Mouse (Mus musculus) embryonic fibroblast, embryonic 13.5 days (primary cell): ENCODE results near the gene Fam78b.

Experiments
- CTCF ChIP-seq: IDR thresholded peaks from 2 replicates; pipeline ENCODE4 v1.5.1; 2011; ENCODE audit warnings: mild to moderate bottlenecking, control low read depth, low read length, moderate library complexity, borderline replicate concordance; ENCODE audit not compliant: insufficient read depth
- POLR2A ChIP-seq: IDR thresholded peaks from 2 replicates; pipeline ENCODE4 v1.6.1; 2011; ENCODE audit warnings: low read depth, mild to moderate bottlenecking, control low read depth, low read length, moderate library complexity

DNA sequence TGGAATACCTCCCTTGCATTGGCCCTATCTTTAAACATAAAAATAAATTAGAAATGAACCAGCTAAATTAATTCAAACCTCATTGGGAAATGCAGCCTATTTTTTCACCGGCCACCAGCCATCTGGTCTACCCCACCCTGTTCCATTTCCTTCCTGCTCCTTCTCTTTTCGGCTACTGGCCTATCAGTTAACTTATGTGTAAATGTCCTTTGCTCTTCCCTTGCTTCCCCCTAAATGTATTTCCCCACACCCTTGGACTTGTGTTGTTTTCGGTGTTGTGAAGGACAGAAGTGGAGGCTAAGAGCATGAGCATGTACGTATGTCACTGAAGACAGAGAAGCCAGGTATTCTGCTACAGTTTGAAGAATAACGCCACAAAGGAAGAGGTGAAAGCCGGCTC lies 89.2 kb downstream of the Fam78b start:
- TF ChIP-seq POLR2A: no peak
- TF ChIP-seq CTCF: no peak
